Mouse (Mus musculus) heart, embryonic 14.5 days (tissue): Measurements from ENCODE around the gene Aldh1l1. TPM values are rescaled to one million over a fixed set of nuclear protein-coding genes. Genes with fewer than 3 reads are reported as not detected.

ENCODE experiments used
- ATAC-seq: fragments of 200-750 bp; cut with Nextera tagmentation; 2 replicates; pipeline ENCODE4 v1.8.0; 2017; ENCODE audit warnings: low read depth, moderate TSS enrichment; ENCODE audit not compliant: insufficient number of reproducible peaks, insufficient read depth, low FRiP score
- H3K27ac ChIP-seq, 2 experiments: fragments of 200-500 bp in 1 of 2; fragments of 300-500 bp in 1 of 2; sonication (generic) in 1 of 2; replicated peaks in 1 of 2; 2 replicates each; pipeline ENCODE4 v1.5.1; 2012 to 2014; ENCODE audit warnings: low read depth in 2 of 2, low read length in 2 of 2, control low read depth in 1 of 2, mild to moderate bottlenecking in 1 of 2, mixed read lengths in 1 of 2; ENCODE audit not compliant: control insufficient read depth in 1 of 2, insufficient read depth in 1 of 2
- H3K27me3 ChIP-seq: fragments of 300-500 bp; sonication (generic); 2 replicates; pipeline ENCODE4 v1.6.1; 2014; ENCODE audit warnings: mild to moderate bottlenecking, low read length, control low read depth; ENCODE audit not compliant: control insufficient read depth, insufficient read depth
- H3K36me3 ChIP-seq: fragments of 300-500 bp; sonication (generic); 2 replicates; pipeline ENCODE4 v1.6.1; 2014; ENCODE audit warnings: mild to moderate bottlenecking, control low read depth, low read length, mixed read lengths; ENCODE audit not compliant: control insufficient read depth, insufficient read depth
- H3K4me1 ChIP-seq, 2 experiments: fragments of 200-500 bp in 1 of 2; fragments of 300-500 bp in 1 of 2; sonication (generic) in 1 of 2; 2 replicates each; pipeline ENCODE4 v1.6.1; 2012 to 2014; ENCODE audit warnings: low read length in 2 of 2, control low read depth in 1 of 2, mixed read lengths in 1 of 2; ENCODE audit not compliant: control insufficient read depth in 2 of 2, insufficient read depth in 2 of 2
- H3K4me2 ChIP-seq: fragments of 300-500 bp; sonication (generic); 2 replicates; pipeline ENCODE4 v1.6.1; 2014; ENCODE audit warnings: mild to moderate bottlenecking, low read length
- H3K4me3 ChIP-seq, 2 experiments: fragments of 200-500 bp in 1 of 2; fragments of 300-500 bp in 1 of 2; sonication (generic) in 1 of 2; 2 replicates each; pipeline ENCODE4 v1.5.1; 2012 to 2014; ENCODE audit warnings: low read length in 2 of 2, mild to moderate bottlenecking in 2 of 2, control low read depth in 1 of 2, low read depth in 1 of 2, moderate library complexity in 1 of 2; ENCODE audit not compliant: control insufficient read depth in 1 of 2, insufficient read depth in 1 of 2
- H3K9ac ChIP-seq: fragments of 300-500 bp; sonication (generic); 2 replicates; pipeline ENCODE4 v1.6.1; 2014; ENCODE audit warnings: mild to moderate bottlenecking, low read length
- H3K9me3 ChIP-seq: fragments of 300-500 bp; sonication (generic); 2 replicates; pipeline ENCODE4 v1.6.1; 2016; ENCODE audit warnings: low read length, control low read depth; ENCODE audit not compliant: control insufficient read depth
- WGBS: fragments of 180-500 bp; shearing (Covaris S2); extraction: QIAGEN DNeasy Blood & Tissue Kit; methylation state at CpG from one replicate; pipeline ENCODE4 v1.1.7; 2014; 5-methylcytosine and 5-hydroxymethylcytosine counted together
- polyA plus RNA-seq: library from polyadenylated mRNA; unstranded; fragments of >200 nt; fragmentation: Nextera tagmentation; extraction: Ambion mirVana; gene quantifications from 2 replicates; pipeline ENCODE4 v1.2.1, GENCODE M21; 2014

Aldh1l1 gene
- polyA plus RNA-seq, 1 experiment from 2014 or later: 0.59 TPM

GRCm38 (mm10) chr6:90569736-90570383 lies 83.6 kb downstream of the Aldh1l1 start:
- Histone ChIP-seq H3K9me3 (no peaks in the 10 kb centered on the region), H3K27me3 (no peaks in the 10 kb centered on the region), H3K9ac (no peak overlapping the region), H3K4me2 (no peak overlapping the region), H3K4me3 (no peak overlapping the region), H3K27ac (no peak overlapping the region), H3K36me3 (no peaks in the 10 kb centered on the region), H3K4me1 (peaks cover 10% of the 10 kb centered on the region in 2 experiments)
- ATAC-seq: no peak
- 45% methylated on average over 12 of the region's 12 CpGs for WGBS

- no peaks in the 10 kb centered on the region for H3K36me3 ChIP-seq
- no peaks in the 10 kb centered on the region for H3K9me3 ChIP-seq
- H3K27me3 ChIP-seq: no peaks in the 10 kb centered on the region
- H3K9ac ChIP-seq: no peak overlapping the region
- H3K4me1 ChIP-seq: peaks cover 5 to 6% of the 10 kb centered on the region in 2 experiments
- no peak overlapping the region for H3K4me3 ChIP-seq
- WGBS: 81% methylated on average over 8 of the region's 8 CpGs
- ATAC-seq: no peak
- no peak overlapping the region for H3K4me2 ChIP-seq
- no peak overlapping the region for H3K27ac ChIP-seq
These were observed 84.2 kb downstream of the Aldh1l1 start for GRCm38 (mm10) chr6:90570392-90570791.

- 49% methylated on average over 3 of the region's 3 CpGs for WGBS
- Histone ChIP-seq H3K4me3 (no peak overlapping the region), H3K27me3 (no peaks in the 10 kb centered on the region)
These were observed 89.1 kb downstream of the Aldh1l1 start for GRCm38 (mm10) chr6:90575261-90575715.

GRCm38 (mm10) chr6:90578174-90578573 lies 91.9 kb downstream of the Aldh1l1 start:
- no peak overlapping the region for H3K4me2 ChIP-seq
- WGBS: 60% methylated on average over 3 of the region's 3 CpGs
- no peak for ATAC-seq
- H3K9ac ChIP-seq: no peak overlapping the region
- no peaks in the 10 kb centered on the region for H3K9me3 ChIP-seq
- H3K27ac ChIP-seq: no peak overlapping the region
- H3K4me3 ChIP-seq: no peak overlapping the region
- no peaks in the 10 kb centered on the region for H3K36me3 ChIP-seq
- peaks cover 5% of the 10 kb centered on the region in 2 experiments; a peak in 2 of 4 replicates for H3K4me1 ChIP-seq
- no peaks in the 10 kb centered on the region; the same call in 1 of the 2 replicates for H3K27me3 ChIP-seq

More at GRCm38 (mm10) chr6:90575261-90575715, 89.1 kb downstream of the Aldh1l1 start:
- no peak overlapping the region for H3K9ac ChIP-seq
- 0 out of 2 replicates have a peak, but pooled peaks have one; percentile 34 for ATAC-seq
- H3K4me1 ChIP-seq: peaks cover 5% of the 10 kb centered on the region in 2 experiments; a peak in 2 of 4 replicates
- no peaks in the 10 kb centered on the region for H3K9me3 ChIP-seq
- no peak overlapping the region for H3K27ac ChIP-seq
- H3K4me2 ChIP-seq: no peak overlapping the region
- H3K36me3 ChIP-seq: no peaks in the 10 kb centered on the region

- no peak for ATAC-seq
- 77% methylated on average over 2 of the region's 2 CpGs for WGBS
- no peaks in the 10 kb centered on the region for H3K36me3 ChIP-seq
These were observed 96.1 kb downstream of the Aldh1l1 start for GRCm38 (mm10) chr6:90582331-90582730.

GRCm38 (mm10) chr6:90588113-90588512 lies 101.9 kb downstream of the Aldh1l1 start:
- Histone ChIP-seq H3K27ac (no peak overlapping the region), H3K4me2 (no peak overlapping the region), H3K4me3 (no peak overlapping the region), H3K36me3 (no peaks in the 10 kb centered on the region), H3K27me3 (no peaks in the 10 kb centered on the region), H3K9me3 (no peaks in the 10 kb centered on the region), H3K4me1 (0 out of 4 replicates have a peak, but pooled peaks cover 0 to 4% of the 10 kb centered on the region in 2 experiments), H3K9ac (no peak overlapping the region)
- ATAC-seq: no peak
- 47% methylated on average over 5 of the region's 5 CpGs for WGBS

More at GRCm38 (mm10) chr6:90582331-90582730, 96.1 kb downstream of the Aldh1l1 start:
- H3K4me2 ChIP-seq: no peak overlapping the region
- H3K9ac ChIP-seq: no peak overlapping the region
- no peaks in the 10 kb centered on the region for H3K9me3 ChIP-seq
- H3K4me1 ChIP-seq: peaks cover 5% of the 10 kb centered on the region in 2 experiments; a peak in 2 of 4 replicates
- no peak overlapping the region for H3K27ac ChIP-seq
- H3K4me3 ChIP-seq: no peak overlapping the region
- no peaks in the 10 kb centered on the region; the same call in 1 of the 2 replicates for H3K27me3 ChIP-seq

GRCm38 (mm10) chr6:90590707-90591106 lies 104.5 kb downstream of the Aldh1l1 start:
- no peak for ATAC-seq
- WGBS: 62% methylated on average over 1 of the region's 1 CpGs

More at GRCm38 (mm10) chr6:90590707-90591106, 104.5 kb downstream of the Aldh1l1 start:
- H3K4me2 ChIP-seq: no peak overlapping the region
- no peak overlapping the region for H3K4me3 ChIP-seq
- peaks cover 4% of the 10 kb centered on the region; the same call in 1 of the 2 replicates for H3K9me3 ChIP-seq
- no peaks in the 10 kb centered on the region for H3K27me3 ChIP-seq
- H3K27ac ChIP-seq: no peak overlapping the region
- 0 out of 4 replicates have a peak, but pooled peaks cover 0 to 4% of the 10 kb centered on the region in 2 experiments for H3K4me1 ChIP-seq
- H3K9ac ChIP-seq: no peak overlapping the region
- no peaks in the 10 kb centered on the region for H3K36me3 ChIP-seq
